In genomic region chr6:38547707-38548106, GRCm38 (mm10) we compare ENCODE assay signal across 20 mouse cellular contexts. TPM values are rescaled to one million over a fixed set of nuclear protein-coding genes. Genes with fewer than 3 reads are reported as not detected.
DNase-seq lines count a peak whose midpoint lies in the region; ATAC-seq and TF ChIP-seq lines count a peak whose summit lies in the region.
"Had no signal": no experiment of that assay in that cellular context is flagged by ENCODE, and none has a peak within 500 bp of the region (broad histone marks: within the 10 kb centered on the region; RNA-seq: fewer than 3 reads in every experiment).

No protein-coding gene starts in this region.

- TF ChIP-seq EP300 in MEL (IDR thresholded peaks at IDR 0.05; ENCODE audit: low read depth in 1 of 2, low read length in 2 of 2) = no peak

- WGBS in heart, embryonic 12.5 days = 46% methylated on average over 1 of the region's 1 CpGs
- WGBS in heart, embryonic 15.5 days = 35% methylated on average over 1 of the region's 1 CpGs

- H3K27me3 ChIP-seq in heart, embryonic 12.5 days (replicated peaks) = no peaks in the 10 kb centered on the region
- no peaks in the 10 kb centered on the region for H3K27me3 ChIP-seq in MEL (ENCODE audit: control insufficient read depth in 1 of 2, insufficient read depth in 2 of 2, low read length in 2 of 2)
- no peaks in the 10 kb centered on the region for H3K27me3 ChIP-seq in heart, embryonic 15.5 days
- H3K27me3 ChIP-seq: embryonic facial prominence, embryonic 13.5 days; forebrain, embryonic 12.5 days; intestine, embryonic 15.5 days had no signal

- TF ChIP-seq POLR2A in MEL (IDR thresholded peaks at IDR 0.05; ENCODE audit: control insufficient read depth in 1 of 2, insufficient read depth in 1 of 2, low read depth in 1 of 2, low read length in 2 of 2, poor library complexity in 1 of 2) = no peak

- H3K9ac ChIP-seq in heart, embryonic 12.5 days = no peak overlapping the region
- no peak overlapping the region for H3K9ac ChIP-seq in MEL (ENCODE audit: control insufficient read depth, low read depth, low read length, poor library complexity, severe bottlenecking)
- no peak overlapping the region for H3K9ac ChIP-seq in heart, embryonic 15.5 days
- H3K9ac ChIP-seq: embryonic facial prominence, embryonic 13.5 days; forebrain, embryonic 12.5 days; hindbrain, embryonic 14.5 days; intestine, embryonic 15.5 days had no signal

- H3K36me3 ChIP-seq in heart, embryonic 12.5 days = no peaks in the 10 kb centered on the region
- peaks cover 0 to 8% of the 10 kb centered on the region in 2 experiments; a peak in 2 of 4 replicates for H3K36me3 ChIP-seq in MEL (ENCODE audit: control insufficient read depth in 1 of 2, insufficient read depth in 2 of 2, low read length in 2 of 2)
- H3K36me3 ChIP-seq in heart, embryonic 15.5 days = no peaks in the 10 kb centered on the region
- H3K36me3 ChIP-seq: embryonic facial prominence, embryonic 13.5 days; forebrain, embryonic 12.5 days; hindbrain, embryonic 10.5 days; intestine, embryonic 15.5 days had no signal

- intact Hi-C loops in heart, postnatal 14 days (cut with DNase I) = loop anchor here (1.0 kb wide), 1 partner anchor 12 kb away; no protein-coding TSS in a partner anchor

- H3K27ac ChIP-seq in heart, embryonic 12.5 days (ENCODE audit: poor library complexity, severe bottlenecking) = peak overlapping the region; percentile 74
- no peak overlapping the region for H3K27ac ChIP-seq in MEL (ENCODE audit: control insufficient read depth, low read depth, low read length)
- H3K27ac ChIP-seq in heart, embryonic 15.5 days = peak overlapping the region; percentile 50
- H3K27ac ChIP-seq: embryonic facial prominence, embryonic 13.5 days; forebrain, embryonic 12.5 days; hindbrain, embryonic 10.5 days; hindbrain, embryonic 14.5 days; intestine, embryonic 15.5 days had no signal

- H3K4me1 ChIP-seq in heart, embryonic 12.5 days (replicated peaks) = peaks cover 14% of the 10 kb centered on the region
- peaks cover 0 to 5% of the 10 kb centered on the region in 2 experiments; a peak in 3 of 4 replicates for H3K4me1 ChIP-seq in MEL (ENCODE audit: control insufficient read depth in 1 of 2, insufficient read depth in 2 of 2, low read length in 2 of 2)
- H3K4me1 ChIP-seq in heart, embryonic 15.5 days (replicated peaks) = peaks cover 16% of the 10 kb centered on the region
- H3K4me1 ChIP-seq: intestine, embryonic 15.5 days had no signal

- no peak for TF ChIP-seq CTCF in MEL (IDR thresholded peaks at IDR 0.05 in 2 of 3, conservative IDR thresholded peaks at IDR 0.05 in 1 of 3; ENCODE audit: control insufficient read depth in 1 of 3, insufficient read depth in 1 of 3, low read depth in 2 of 3, low read length in 3 of 3, poor library complexity in 1 of 3, severe bottlenecking in 1 of 3)

- no peaks in the 10 kb centered on the region for H3K9me3 ChIP-seq in heart, embryonic 12.5 days (replicated peaks)
- H3K9me3 ChIP-seq in MEL (replicated peaks; ENCODE audit: insufficient read depth, low read length) = no peaks in the 10 kb centered on the region
- no peaks in the 10 kb centered on the region for H3K9me3 ChIP-seq in heart, embryonic 15.5 days (replicated peaks)
- H3K9me3 ChIP-seq: embryonic facial prominence, embryonic 13.5 days; forebrain, embryonic 12.5 days; hindbrain, embryonic 10.5 days; intestine, embryonic 15.5 days had no signal

- TF ChIP-seq RAD21 in MEL (IDR thresholded peaks at IDR 0.05; ENCODE audit: low read depth, low read length) = no peak

- DNase-seq in heart, adult 11 months = peak; percentile 36
- DNase-seq in heart, adult 9 months (ENCODE audit: low spot score in 2 of 2) = no peak
- DNase-seq in heart, postnatal 14 days = no peak
- DNase-seq in MEL (ENCODE audit: low read depth, low spot score) = no peak
- DNase-seq in urinary bladder, postnatal 36 days (ENCODE audit: low spot score in 2 of 2) = no peak
- no peak for DNase-seq in ovary, postnatal 36 days (ENCODE audit: low spot score)
- DNase-seq: adrenal gland, postnatal 36 days; cerebellum, adult 2 months; cerebellum, postnatal 25 days; gastrocnemius, postnatal 10 days; kidney, adult 18-20 months; kidney, postnatal 10 days had no signal

- ATAC-seq in heart, embryonic 12.5 days (ENCODE audit: insufficient number of reproducible peaks, low FRiP score) = no peak
- no peak for ATAC-seq in heart, embryonic 15.5 days (replicated peaks; ENCODE audit: insufficient number of reproducible peaks, insufficient read depth, low FRiP score, low read depth)
- ATAC-seq: forebrain, embryonic 16.5 days; intestine, embryonic 15.5 days had no signal

- peaks cover 13% of the 10 kb centered on the region for H3K79me2 ChIP-seq in MEL (ENCODE audit: control insufficient read depth, insufficient read depth, low read length, poor library complexity)

- H3K4me2 ChIP-seq in heart, embryonic 12.5 days = no peak overlapping the region; the same call in 1 of the 2 replicates
- H3K4me2 ChIP-seq in heart, embryonic 15.5 days = no peak overlapping the region
- H3K4me2 ChIP-seq: embryonic facial prominence, embryonic 13.5 days; forebrain, embryonic 12.5 days; hindbrain, embryonic 14.5 days; intestine, embryonic 15.5 days had no signal

- H3K4me3 ChIP-seq in heart, embryonic 12.5 days = no peak overlapping the region
- no peak overlapping the region for H3K4me3 ChIP-seq in MEL (ENCODE audit: control insufficient read depth in 1 of 2, insufficient read depth in 1 of 2, low read depth in 2 of 2, low read length in 2 of 2)
- no peak overlapping the region for H3K4me3 ChIP-seq in heart, embryonic 15.5 days
- H3K4me3 ChIP-seq: embryonic facial prominence, embryonic 13.5 days; forebrain, embryonic 12.5 days; hindbrain, embryonic 10.5 days; intestine, embryonic 15.5 days had no signal

TF ChIP-seq in MEL, 35 proteins besides CTCF, POLR2A, EP300 and RAD21:
- peak; percentile 32; the same call in 1 of the 2 replicates for TF ChIP-seq RCOR1 (IDR thresholded peaks at IDR 0.05; ENCODE audit: low read depth, low read length)
- no peak for TF ChIP-seq POLR2AphosphoS5 (IDR thresholded peaks at IDR 0.05; ENCODE audit: borderline replicate concordance, low read depth, low read length)

RNA-seq across cellular contexts. Expression of gene Luc7l2, which starts 3.4 kb away (rescaled TPM):
- polyA plus RNA-seq in heart, embryonic 12.5 days (2016; fragmentation: Nextera tagmentation; extraction: Ambion mirVana) = 34.4 and 37.4 TPM in 2 replicates
- total RNA-seq in heart, postnatal 14 days (2021) = 100 to 1,000 TPM; 113 to 119 TPM
- total RNA-seq in MEL (2012; rRNA removed) = 51.8 and 54.8 TPM in 2 replicates
- polyA plus RNA-seq in MEL (2012; ENCODE audit: insufficient read depth in 1 of 2, insufficient read length in 2 of 2, low read depth in 1 of 2, low replicate concordance in 2 of 2, missing spikeins in 1 of 2) = 100 to 1,000 TPM; 118 to 129 TPM
- 26.7 and 29.9 TPM in 2 replicates for polyA plus RNA-seq in heart, embryonic 15.5 days (2015; fragmentation: Nextera tagmentation; extraction: Ambion mirVana)

RNA-seq across cellular contexts. Expression of gene Fmc1, which starts 14.4 kb away (rescaled TPM):
- 202 and 217 TPM in 2 replicates for polyA plus RNA-seq in heart, embryonic 12.5 days (2016; fragmentation: Nextera tagmentation; extraction: Ambion mirVana)
- 100 to 1,000 TPM; 221 to 227 TPM for total RNA-seq in heart, postnatal 14 days (2021)
- 124 and 148 TPM in 2 replicates for total RNA-seq in MEL (2012; rRNA removed)
- 10 to 100 TPM in 1 of 2 experiments, not detected in 1; 86.1 TPM for polyA plus RNA-seq in MEL (2012; ENCODE audit: insufficient read depth in 1 of 2, insufficient read length in 2 of 2, low read depth in 1 of 2, low replicate concordance in 2 of 2, missing spikeins in 1 of 2)
- polyA plus RNA-seq in heart, embryonic 15.5 days (2015; fragmentation: Nextera tagmentation; extraction: Ambion mirVana) = 217 and 292 TPM in 2 replicates
